Mouse (Mus musculus) CH12.LX (cell line): ENCODE measurements around the gene Tmem132d.

Experiments used
- CTCF ChIP-seq, 2 experiments: IDR thresholded peaks in 1 of 2; conservative IDR thresholded peaks in 1 of 2; 2 replicates each; pipeline ENCODE4 v1.5.1; 2011 to 2012; ENCODE audit warnings: low read depth in 2 of 2, low read length in 2 of 2, improper control_type of control experiment in 1 of 2, inconsistent platforms in 1 of 2, mild to moderate bottlenecking in 1 of 2, moderate library complexity in 1 of 2
- EP300 ChIP-seq: IDR thresholded peaks from 2 replicates; pipeline ENCODE4 v1.6.1; 2011; ENCODE audit warnings: low read length, improper control_type of control experiment
- GABPA ChIP-seq: IDR thresholded peaks from 2 replicates; pipeline ENCODE4 v1.6.1; 2012; ENCODE audit warnings: low read depth, low read length, improper control_type of control experiment, inconsistent platforms; ENCODE audit not compliant: insufficient replicate concordance
- NELFE ChIP-seq: IDR thresholded peaks from 2 replicates; pipeline ENCODE4 v1.6.1; 2011; ENCODE audit warnings: low read depth, low read length, improper control_type of control experiment
- POLR2A ChIP-seq: IDR thresholded peaks from 2 replicates; pipeline ENCODE4 v1.6.1; 2011; ENCODE audit warnings: low read depth, mild to moderate bottlenecking, improper control_type of control experiment, low read length
- RCOR1 ChIP-seq: conservative IDR thresholded peaks from 2 replicates; pipeline ENCODE4 v1.6.1; 2012; ENCODE audit warnings: low read depth, mild to moderate bottlenecking, inconsistent platforms, low read length, improper control_type of control experiment
- SIN3A ChIP-seq: IDR thresholded peaks from 2 replicates; pipeline ENCODE4 v1.6.1; 2012; ENCODE audit warnings: low read length, improper control_type of control experiment, inconsistent platforms
- TCF12 ChIP-seq: IDR thresholded peaks from 2 replicates; pipeline ENCODE4 v1.6.1; 2014; ENCODE audit warnings: low read depth, mild to moderate bottlenecking, inconsistent platforms, low read length, improper control_type of control experiment
- USF1 ChIP-seq: IDR thresholded peaks from 2 replicates; pipeline ENCODE4 v1.6.1; 2014; ENCODE audit warnings: low read depth, mild to moderate bottlenecking, inconsistent platforms, low read length, improper control_type of control experiment
- ZMIZ1 ChIP-seq: IDR thresholded peaks from 2 replicates; pipeline ENCODE4 v1.6.1; 2012; ENCODE audit warnings: low read depth, mild to moderate bottlenecking, inconsistent platforms, low read length, improper control_type of control experiment

DNA sequence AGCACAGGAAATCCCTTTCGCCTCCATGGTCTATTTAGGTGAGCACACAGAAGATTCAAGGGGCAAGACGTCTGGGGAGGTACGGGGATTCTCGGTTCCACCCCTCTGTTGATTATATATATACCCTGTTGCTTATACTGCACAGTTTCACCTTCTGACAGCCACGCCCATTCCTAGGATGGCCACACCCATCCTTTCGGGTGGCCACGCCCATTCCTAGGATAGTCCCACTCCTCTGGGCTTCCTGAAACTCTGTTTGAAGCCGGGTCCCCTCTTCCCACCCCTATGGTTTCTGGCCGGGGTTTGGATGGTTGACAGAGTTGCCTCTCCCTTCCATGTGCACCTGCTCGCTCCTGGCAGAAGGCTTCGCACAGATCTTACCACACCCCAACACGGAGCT lies 22.9 kb upstream of the Tmem132d start:
- no peak for TF ChIP-seq CTCF (conservative IDR thresholded peaks at IDR 0.05 in 1 of 2, IDR thresholded peaks at IDR 0.05 in 1 of 2; ENCODE audit: low read depth in 2 of 2, low read length in 2 of 2)
- no peak for TF ChIP-seq POLR2A
- no peak for TF ChIP-seq GABPA
- TF ChIP-seq EP300 = no peak
- TF ChIP-seq TCF12 = no peak
- TF ChIP-seq RCOR1 = no peak
- no peak for TF ChIP-seq ZMIZ1
- TF ChIP-seq USF1 = no peak
- no peak for TF ChIP-seq SIN3A
- no peak for TF ChIP-seq NELFE
